Mouse (Mus musculus): Measurements from ENCODE around the gene Cfdp1.

GRCm38 (mm10) chr8:111718937-111719336 lies 135.2 kb downstream of the Cfdp1 start:
- TF ChIP-seq POLR2A (IDR thresholded peaks at IDR 0.05; ENCODE audit: extremely low read depth, insufficient read depth, low read length) = no peak
- TF ChIP-seq CTCF (IDR thresholded peaks at IDR 0.05; ENCODE audit: extremely low read depth, insufficient read depth, low read length) = no peak

Measured in cortical plate, adult 2 months (tissue).